Mouse (Mus musculus): ENCODE results near the gene Slc25a27.
A peak's percentile ranks its signal among the peaks of the same experiment; 100 is the strongest.

The Slc25a27 gene

DNA sequence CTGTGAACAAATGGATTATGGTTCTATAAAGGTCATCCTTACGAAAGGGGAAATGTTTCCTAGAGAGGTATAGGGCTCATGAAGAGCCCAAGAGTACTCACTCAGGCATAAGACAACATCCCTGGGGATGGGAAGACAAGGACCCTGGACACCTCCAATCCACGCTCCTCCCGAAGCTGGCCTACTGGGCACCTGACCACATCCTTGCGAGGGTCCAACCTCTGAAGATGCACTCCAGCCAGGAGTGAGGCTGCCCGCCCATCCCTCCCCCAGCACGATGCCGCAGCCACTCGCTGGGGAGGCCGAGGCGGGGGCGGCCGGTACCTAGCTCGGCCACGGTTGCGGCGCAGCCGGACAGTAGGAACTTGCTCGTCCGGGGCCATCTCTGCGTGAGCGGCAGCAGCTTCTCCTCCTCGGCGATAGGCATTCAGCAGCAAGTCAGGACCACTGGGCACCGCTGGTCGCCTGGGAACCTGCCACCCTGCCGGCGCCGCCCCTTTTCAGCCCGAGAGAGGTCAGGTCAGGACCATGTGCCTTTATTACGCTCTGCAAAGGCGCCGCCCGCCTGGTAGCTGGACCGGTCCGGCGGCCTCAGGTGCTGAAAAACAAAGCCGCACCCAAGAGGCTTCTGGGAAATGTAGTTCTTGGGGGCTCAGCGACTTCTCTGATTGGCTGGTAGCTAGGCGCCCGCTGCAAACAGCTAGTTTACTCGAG, at the start of gene Slc25a27:
TSS of gene Slc25a27 (minus strand) at position 639 of the 714 bp plus-strand sequence.
- ATAC-seq (ENCODE audit: low TSS enrichment) = peak; percentile 99

DNA sequence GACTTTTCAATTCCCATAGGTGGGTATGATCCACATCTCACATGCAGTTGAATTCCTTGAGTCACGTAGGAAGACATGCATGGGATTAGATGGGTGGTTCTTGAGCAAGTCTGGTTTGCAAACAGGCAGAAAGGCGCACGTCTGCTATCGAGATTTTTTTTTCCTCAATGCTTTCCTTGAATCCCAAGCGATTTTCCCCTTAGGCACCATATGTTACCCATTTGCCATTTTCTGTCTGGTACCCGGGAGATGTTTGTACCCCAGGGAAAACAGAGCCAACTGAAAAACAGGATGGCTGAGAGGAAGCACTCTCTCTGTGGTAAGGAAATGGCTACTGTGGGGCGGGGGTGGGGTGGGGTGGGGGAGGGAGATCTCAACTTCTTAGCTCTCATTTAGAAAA, 49.6 kb upstream of the Slc25a27 start:
- no peak for ATAC-seq (ENCODE audit: low TSS enrichment)

DNA sequence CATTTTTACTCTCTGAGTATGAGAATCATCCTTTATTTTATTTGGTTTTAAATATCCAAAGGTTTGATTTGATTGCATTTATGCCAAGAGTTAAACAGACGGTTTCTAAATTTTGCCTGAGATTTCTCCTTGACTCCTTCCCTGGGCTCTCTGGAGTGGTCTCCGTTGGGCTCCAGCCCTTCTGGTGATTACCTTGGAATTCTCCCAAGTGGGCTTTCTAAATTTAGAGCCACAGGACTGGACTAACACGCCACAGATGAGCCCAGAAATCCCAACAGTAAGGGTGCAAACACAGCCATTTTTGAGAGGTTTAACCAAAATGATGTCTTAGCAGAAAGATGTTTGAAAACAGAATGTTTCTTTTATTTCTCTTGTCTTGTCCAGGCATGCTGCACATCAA, 47.2 kb upstream of the Slc25a27 start:
- no peak for ATAC-seq (ENCODE audit: low TSS enrichment)

GRCm38 (mm10) chr17:43711557-43712352, 44.7 kb upstream of the Slc25a27 start:
- ATAC-seq (ENCODE audit: low TSS enrichment) = peak; percentile 69

- ATAC-seq (ENCODE audit: low TSS enrichment) = no peak
Measured at GRCm38 (mm10) chr17:43707254-43707653, 40.2 kb upstream of the Slc25a27 start.

- ATAC-seq (ENCODE audit: low TSS enrichment) = no peak
Measured at GRCm38 (mm10) chr17:43706749-43707148, 39.7 kb upstream of the Slc25a27 start.

DNA sequence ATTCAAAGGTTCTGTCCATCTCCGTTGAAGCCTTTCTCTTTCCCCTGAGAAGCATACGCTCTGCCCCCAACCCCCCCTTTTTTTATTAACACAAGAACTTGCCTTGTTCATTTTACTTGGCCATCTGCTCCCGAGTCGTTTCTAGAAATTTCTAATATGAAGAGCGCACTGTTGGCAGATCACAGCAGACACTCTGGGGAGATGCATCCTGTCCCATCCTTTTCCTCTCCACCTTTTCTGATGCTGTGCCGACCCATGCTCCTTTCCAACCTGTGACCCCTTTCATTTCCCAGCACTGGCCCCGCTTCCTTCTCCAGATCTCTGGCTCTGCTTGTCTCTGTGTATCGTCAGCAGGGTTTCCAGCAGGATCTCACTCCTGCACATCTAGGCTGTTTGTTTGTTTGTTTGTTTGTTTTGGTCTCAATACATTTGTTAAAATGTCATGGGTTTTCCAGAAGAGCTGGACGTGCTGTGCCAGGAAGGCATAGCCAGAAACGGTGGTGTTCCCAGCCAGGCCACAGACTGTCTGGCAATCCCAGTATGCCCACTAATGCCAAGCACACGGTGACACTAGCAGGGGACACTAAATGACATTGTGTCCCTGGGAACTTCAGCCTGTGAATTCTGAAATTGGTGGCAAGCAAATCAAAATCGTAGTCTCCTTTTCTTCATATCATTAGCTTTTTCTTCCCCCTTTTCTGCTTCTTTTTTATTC, 37.4 kb upstream of the Slc25a27 start:
- ATAC-seq (ENCODE audit: low TSS enrichment) = no peak

DNA sequence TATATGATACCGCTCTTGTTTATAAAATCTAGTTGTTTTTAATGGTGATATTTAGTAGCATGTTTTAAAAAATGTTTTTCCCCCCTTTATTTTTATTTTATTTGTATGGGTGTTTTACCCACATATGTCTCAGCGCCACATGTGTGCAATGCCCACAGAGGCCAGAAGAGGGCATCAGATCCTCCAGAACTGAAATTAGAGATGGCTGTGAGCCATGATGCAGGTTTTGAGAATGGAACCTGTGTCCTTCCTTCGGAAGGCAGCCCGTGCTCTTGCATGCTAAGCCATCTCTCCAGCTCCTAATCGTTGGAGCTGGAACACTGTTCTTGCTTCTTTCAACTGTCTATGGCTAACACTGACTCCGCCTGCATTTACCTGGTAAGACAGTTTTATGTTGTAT, 34.0 kb upstream of the Slc25a27 start:
- ATAC-seq (ENCODE audit: low TSS enrichment) = peak; percentile 41; the same call in 1 of the 2 replicates

- peak; percentile 68 for ATAC-seq (ENCODE audit: low TSS enrichment)
Measured at GRCm38 (mm10) chr17:43698997-43699649, 32.1 kb upstream of the Slc25a27 start.

GRCm38 (mm10) chr17:43689591-43689990, 22.6 kb upstream of the Slc25a27 start:
- ATAC-seq (ENCODE audit: low TSS enrichment) = no peak

- ATAC-seq (ENCODE audit: low TSS enrichment) = no peak
Measured at GRCm38 (mm10) chr17:43684638-43685037, 17.6 kb upstream of the Slc25a27 start.

GRCm38 (mm10) chr17:43684086-43684485, 17.1 kb upstream of the Slc25a27 start:
- no peak for ATAC-seq (ENCODE audit: low TSS enrichment)

DNA sequence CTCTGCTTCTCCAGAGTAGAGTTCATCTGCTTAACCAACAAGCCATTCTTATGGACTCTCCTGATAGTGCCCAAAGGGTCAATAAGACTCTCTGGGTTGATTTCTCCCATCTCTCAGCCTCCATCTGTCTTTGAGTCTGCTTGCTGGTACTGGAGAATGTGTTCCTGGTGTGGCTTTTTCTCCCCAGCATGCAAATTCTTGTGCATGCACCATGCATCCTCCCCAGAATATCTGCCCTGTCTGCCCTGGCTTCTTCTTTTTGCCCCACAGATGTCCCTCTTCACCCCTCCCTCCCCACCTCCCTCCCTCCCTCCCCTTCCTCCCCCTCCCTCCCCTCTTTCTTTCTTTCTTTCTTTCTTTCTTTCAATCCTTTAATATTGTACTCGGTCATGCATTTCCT, 10.3 kb upstream of the Slc25a27 start:
- no peak for ATAC-seq (ENCODE audit: low TSS enrichment)

DNA sequence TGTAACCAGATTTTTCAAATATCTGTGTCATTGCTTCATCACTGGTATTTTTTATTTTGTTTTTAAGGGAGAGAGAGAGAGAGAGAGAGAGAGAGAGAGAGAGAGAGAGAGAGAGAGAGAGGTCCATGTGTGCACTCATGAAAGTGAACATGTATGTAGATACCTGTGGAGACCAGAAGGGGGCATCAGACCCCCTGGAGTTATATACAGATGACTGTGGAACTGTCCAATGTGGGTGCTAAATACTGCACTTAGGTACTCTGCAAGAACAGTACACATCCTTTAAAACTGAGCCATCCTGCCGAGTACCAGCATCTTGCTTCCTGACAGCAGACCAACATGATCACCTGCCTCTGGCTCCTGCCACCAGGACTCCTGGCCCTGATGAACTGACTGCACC, 9.2 kb upstream of the Slc25a27 start:
- ATAC-seq (ENCODE audit: low TSS enrichment) = no peak

GRCm38 (mm10) chr17:43675228-43675627, 8.2 kb upstream of the Slc25a27 start:
- ATAC-seq (ENCODE audit: low TSS enrichment) = no peak

GRCm38 (mm10) chr17:43671907-43672306, 4.9 kb upstream of the Slc25a27 start:
- ATAC-seq (ENCODE audit: low TSS enrichment) = no peak

GRCm38 (mm10) chr17:43669145-43669695, 2.2 kb upstream of the Slc25a27 start:
- no peak for ATAC-seq (ENCODE audit: low TSS enrichment)

GRCm38 (mm10) chr17:43667290-43667843, 353 bp upstream of the Slc25a27 start, which contains the start of gene Cyp39a1:
TSS of gene Cyp39a1 (plus strand) at chr17:43667425.
- no peak for ATAC-seq (ENCODE audit: low TSS enrichment)

GRCm38 (mm10) chr17:43651314-43652046, 15.5 kb downstream of the Slc25a27 start:
- no peak for ATAC-seq (ENCODE audit: low TSS enrichment)

- no peak for ATAC-seq (ENCODE audit: low TSS enrichment)
Measured at GRCm38 (mm10) chr17:43649641-43650436, 17.2 kb downstream of the Slc25a27 start.
